Mouse (Mus musculus): Measurements from ENCODE around the gene Ear6. TPM values are rescaled to one million over a fixed set of nuclear protein-coding genes. Genes with fewer than 3 reads are reported as not detected.

Ear6 gene
- polyA plus RNA-seq, 1 experiment from 2014 or later: not detected

DNA sequence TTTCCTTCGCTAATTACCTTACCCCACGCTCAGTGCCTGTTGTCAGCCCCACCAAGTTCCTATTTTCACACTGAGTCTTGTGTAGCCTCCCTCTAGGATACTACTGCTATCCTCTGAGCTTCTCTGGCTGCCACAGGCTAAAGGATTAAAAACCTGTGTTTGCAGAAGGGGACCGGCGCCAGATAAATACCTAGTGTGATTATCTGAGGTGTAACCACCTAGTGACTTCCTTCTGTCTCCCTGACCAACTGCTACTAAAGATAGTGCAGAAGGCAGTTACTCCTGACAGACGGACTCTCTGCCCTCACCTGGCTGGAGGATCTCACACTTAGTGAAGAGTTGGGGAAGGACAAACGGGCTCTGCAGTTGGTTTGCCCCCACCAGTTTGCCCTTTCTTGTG is 42.5 kb downstream of the Ear6 start:
- H3K4me2 ChIP-seq: no peak overlapping the region
- no peak overlapping the region for H3K4me3 ChIP-seq
- no peaks in the 10 kb centered on the region for H3K27me3 ChIP-seq
- H3K9me3 ChIP-seq (replicated peaks): no peaks in the 10 kb centered on the region
- H3K27ac ChIP-seq: no peak overlapping the region
- 89% methylated on average over 6 of the region's 6 CpGs for WGBS
- H3K4me1 ChIP-seq: no peaks in the 10 kb centered on the region
- no peak for ATAC-seq
- H3K36me3 ChIP-seq (ENCODE audit: poor library complexity, severe bottlenecking): peaks cover 39% of the 10 kb centered on the region
- no peak overlapping the region for H3K9ac ChIP-seq

DNA sequence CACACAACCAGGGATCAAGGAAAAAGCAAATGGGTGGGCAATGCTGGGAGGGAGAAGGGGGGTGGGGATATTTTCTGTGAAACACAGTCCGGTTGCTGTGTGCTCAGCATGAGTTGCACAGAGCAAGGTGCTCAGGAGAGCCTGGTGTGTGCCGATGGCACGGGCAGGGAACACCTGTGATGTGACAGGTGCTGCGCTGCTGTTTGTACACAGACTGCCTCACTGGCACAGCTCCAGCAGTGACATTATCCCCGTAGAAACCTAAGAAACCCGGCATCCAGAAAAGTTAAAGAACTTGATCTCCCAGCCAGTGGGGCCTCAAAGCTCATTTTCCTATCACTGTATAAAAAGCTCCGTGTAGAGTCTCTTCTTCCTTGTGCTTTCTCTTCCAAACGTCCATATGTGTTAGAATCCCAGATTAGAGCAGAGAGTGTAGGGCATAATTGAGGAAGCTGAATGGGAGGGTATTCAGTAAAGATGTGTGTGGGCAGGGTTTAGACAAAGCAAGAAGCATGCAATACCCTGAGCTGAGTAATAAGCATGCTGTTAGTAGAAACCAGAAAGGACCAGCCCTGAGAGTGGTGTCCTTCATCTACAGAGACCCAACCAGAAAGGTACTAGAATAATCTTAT is 43.2 kb downstream of the Ear6 start:
- ATAC-seq: no peak
- 67% methylated on average over 8 of the region's 8 CpGs for WGBS
- no peaks in the 10 kb centered on the region for H3K4me1 ChIP-seq

DNA sequence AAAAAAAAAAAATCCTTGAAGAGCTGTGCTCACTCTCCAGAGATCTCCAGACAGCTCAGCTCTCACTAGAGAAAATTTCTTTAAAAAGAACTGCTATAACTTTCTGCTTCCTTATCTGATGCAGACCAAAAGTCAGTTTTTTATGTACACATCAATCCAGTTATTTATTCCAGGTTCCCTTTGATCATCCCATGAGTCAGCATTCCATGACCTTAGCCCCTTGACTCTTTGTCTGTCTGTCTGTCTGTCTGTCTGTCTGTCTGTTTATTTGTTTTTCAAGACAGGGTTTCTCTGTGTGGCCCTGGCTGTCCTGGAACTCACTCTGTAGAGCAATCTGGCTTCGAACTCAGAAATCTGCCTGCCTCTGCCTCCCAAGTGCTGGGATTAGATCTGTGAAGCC is 45.9 kb downstream of the Ear6 start:
- H3K36me3 ChIP-seq (ENCODE audit: poor library complexity, severe bottlenecking): peaks cover 11% of the 10 kb centered on the region
- no peak overlapping the region for H3K27ac ChIP-seq
- H3K27me3 ChIP-seq: no peaks in the 10 kb centered on the region
- 95% methylated on average over 1 of the region's 1 CpGs for WGBS
- H3K4me3 ChIP-seq: no peak overlapping the region
- ATAC-seq: no peak
- H3K4me2 ChIP-seq: no peak overlapping the region
- H3K9me3 ChIP-seq (replicated peaks): no peaks in the 10 kb centered on the region
- no peak overlapping the region for H3K9ac ChIP-seq
- H3K4me1 ChIP-seq: no peaks in the 10 kb centered on the region

More for the DNA sequence above, 43.2 kb downstream of the Ear6 start:
- H3K9me3 ChIP-seq (replicated peaks): no peaks in the 10 kb centered on the region
- H3K9ac ChIP-seq: no peak overlapping the region
- H3K4me3 ChIP-seq: no peak overlapping the region
- H3K36me3 ChIP-seq (ENCODE audit: poor library complexity, severe bottlenecking): peaks cover 33% of the 10 kb centered on the region
- H3K27me3 ChIP-seq: no peaks in the 10 kb centered on the region
- no peak overlapping the region for H3K27ac ChIP-seq
- no peak overlapping the region for H3K4me2 ChIP-seq

DNA sequence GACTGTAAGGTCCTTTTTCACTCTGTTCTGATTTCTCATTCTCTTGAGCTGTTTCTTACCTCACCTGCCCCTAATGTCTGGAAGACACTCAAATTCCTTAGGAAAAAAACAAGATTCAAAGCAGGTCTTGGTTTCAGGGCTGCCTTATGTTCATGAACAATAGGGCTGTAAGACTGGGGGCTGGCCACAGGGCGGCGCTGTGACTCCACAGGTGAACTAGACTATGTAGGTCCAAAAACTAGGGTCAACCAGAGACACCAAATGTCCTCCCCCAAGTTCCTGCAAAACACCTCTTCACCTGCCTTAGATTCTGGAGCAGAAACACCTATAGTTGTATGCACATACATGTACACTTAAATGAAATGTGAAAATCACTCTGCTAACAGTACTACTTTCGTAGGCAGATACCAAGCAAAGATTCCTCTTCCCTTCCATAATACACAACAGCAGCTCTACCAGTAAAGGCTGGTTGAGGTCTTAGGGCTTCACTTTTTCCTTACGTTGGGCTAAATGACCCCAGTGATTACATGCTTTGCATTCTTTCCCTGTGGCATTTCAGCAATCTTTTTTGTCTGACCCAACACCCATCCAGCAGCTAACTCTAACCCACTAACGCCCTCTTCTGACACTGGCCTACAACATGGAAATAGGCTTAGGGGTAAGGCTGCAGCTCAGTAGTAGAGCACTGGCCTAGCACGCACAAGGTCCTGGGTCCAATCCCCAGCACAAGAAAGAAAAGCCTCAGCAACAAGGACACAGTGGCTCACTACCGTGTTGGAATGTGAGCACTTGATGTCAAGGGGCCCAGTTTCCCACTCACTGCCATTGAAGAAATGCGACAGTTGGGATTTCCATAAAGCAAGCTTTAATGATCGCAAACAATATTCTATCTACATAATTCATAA is 49.6 kb downstream of the Ear6 start:
- H3K4me3 ChIP-seq: no peak overlapping the region
- H3K4me2 ChIP-seq: no peak overlapping the region
- no peaks in the 10 kb centered on the region for H3K4me1 ChIP-seq
- H3K27ac ChIP-seq: no peak overlapping the region
- no peak overlapping the region for H3K9ac ChIP-seq
- 61% methylated on average over 9 of the region's 9 CpGs for WGBS
- no peaks in the 10 kb centered on the region for H3K27me3 ChIP-seq
- peak; percentile 77 for ATAC-seq
- no peaks in the 10 kb centered on the region for H3K9me3 ChIP-seq (replicated peaks)
- peaks cover 9% of the 10 kb centered on the region; the same call in 1 of the 2 replicates for H3K36me3 ChIP-seq (ENCODE audit: poor library complexity, severe bottlenecking)

DNA sequence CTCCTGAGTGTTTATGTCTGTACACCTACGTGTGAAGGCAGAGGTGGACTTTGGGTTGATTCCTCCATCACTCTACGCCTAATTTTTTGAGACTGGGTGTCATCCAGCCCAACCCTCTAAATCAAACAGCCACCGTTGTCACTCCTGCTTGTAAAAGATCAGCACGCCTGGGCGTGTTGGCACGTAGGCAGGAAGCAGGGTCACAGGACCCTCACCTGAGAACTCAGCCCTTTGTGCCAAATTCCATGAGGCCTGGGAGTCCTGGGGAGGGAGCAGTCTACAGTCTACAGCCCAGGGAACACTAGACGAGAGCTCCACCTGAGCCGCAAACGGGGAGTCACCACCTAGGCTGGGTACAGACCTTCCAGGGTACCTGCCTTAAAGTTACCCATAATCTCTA is 50.3 kb downstream of the Ear6 start:
- Histone ChIP-seq H3K9ac (no peak overlapping the region), H3K4me1 (no peaks in the 10 kb centered on the region), H3K27me3 (no peaks in the 10 kb centered on the region), H3K9me3 (replicated peaks) (no peaks in the 10 kb centered on the region), H3K4me2 (no peak overlapping the region), H3K36me3 (ENCODE audit: poor library complexity, severe bottlenecking) (peaks cover 9% of the 10 kb centered on the region; the same call in 1 of the 2 replicates), H3K27ac (no peak overlapping the region), H3K4me3 (no peak overlapping the region)
- 92% methylated on average over 9 of the region's 9 CpGs for WGBS
- ATAC-seq: no peak

Small RNAs within 50 kb of the gene (microRNA-seq; reads per million reads assigned to microRNA genes)
- not detected for gene Gm27375

Other genes with a start within 250 kb of the Ear6 start
- not detected in 2 replicates for gene Gm17078, start 242.4 kb upstream of the Ear6 start, polyA plus RNA-seq (2015; fragmentation: Nextera tagmentation; extraction: Ambion mirVana)
- not detected in 2 replicates for gene Gm4181, start 218.0 kb upstream of the Ear6 start, polyA plus RNA-seq (2015; fragmentation: Nextera tagmentation; extraction: Ambion mirVana)
- gene Gm17079, start 158.2 kb upstream of the Ear6 start, polyA plus RNA-seq (2015; fragmentation: Nextera tagmentation; extraction: Ambion mirVana): not detected in 2 replicates
- gene Gm5800, start 136.5 kb upstream of the Ear6 start, polyA plus RNA-seq (2015; fragmentation: Nextera tagmentation; extraction: Ambion mirVana): not detected in 2 replicates
- not detected in 2 replicates for gene Ang4, start 80.1 kb upstream of the Ear6 start, polyA plus RNA-seq (2015; fragmentation: Nextera tagmentation; extraction: Ambion mirVana)
- gene AY358078, start 53.7 kb upstream of the Ear6 start, polyA plus RNA-seq (2015; fragmentation: Nextera tagmentation; extraction: Ambion mirVana): not detected in 2 replicates
- gene Mettl17, start 31.1 kb downstream of the Ear6 start, polyA plus RNA-seq (2015; fragmentation: Nextera tagmentation; extraction: Ambion mirVana): 60.5 and 76.5 TPM in 2 replicates
- gene Slc39a2, start 39.2 kb downstream of the Ear6 start, polyA plus RNA-seq (2015; fragmentation: Nextera tagmentation; extraction: Ambion mirVana): 1.3 and 1.5 TPM in 2 replicates
- 98.2 and 99.0 TPM in 2 replicates for gene Ndrg2, start 60.5 kb downstream of the Ear6 start, polyA plus RNA-seq (2015; fragmentation: Nextera tagmentation; extraction: Ambion mirVana)
- gene Tppp2, start 64.7 kb downstream of the Ear6 start, polyA plus RNA-seq (2015; fragmentation: Nextera tagmentation; extraction: Ambion mirVana): not detected in 2 replicates
- not detected in 2 replicates for gene Rnase13, start 69.1 kb downstream of the Ear6 start, polyA plus RNA-seq (2015; fragmentation: Nextera tagmentation; extraction: Ambion mirVana)
- 75.9 and 84.7 TPM in 2 replicates for gene Arhgef40, start 131.0 kb downstream of the Ear6 start, polyA plus RNA-seq (2015; fragmentation: Nextera tagmentation; extraction: Ambion mirVana)
- gene Tmem253, start 162.0 kb downstream of the Ear6 start, polyA plus RNA-seq (2015; fragmentation: Nextera tagmentation; extraction: Ambion mirVana): 0.63 and 0.96 TPM in 2 replicates
- 52.3 and 58.6 TPM in 2 replicates for gene Zfp219, start 167.0 kb downstream of the Ear6 start, polyA plus RNA-seq (2015; fragmentation: Nextera tagmentation; extraction: Ambion mirVana)
- not detected in 2 replicates for gene Olfr221, start 188.8 kb downstream of the Ear6 start, polyA plus RNA-seq (2015; fragmentation: Nextera tagmentation; extraction: Ambion mirVana)

Measured in forebrain, embryonic 13.5 days (tissue).